Mouse (Mus musculus): ENCODE measurements around the gene Mtmr11.
"Not testable (repeated sequence)": the region's sequence is repeated elsewhere in the genome, so short reads cannot be mapped to it uniquely, and the experiment has no call there.

Mtmr11 gene

GRCm38 (mm10) chr3:96207819-96208218, 46.0 kb downstream of the Mtmr11 start:
- DNase-seq (ENCODE audit: low spot score in 2 of 2), result no peak

GRCm38 (mm10) chr3:96209242-96209641, 47.4 kb downstream of the Mtmr11 start:
- DNase-seq (ENCODE audit: low spot score in 2 of 2), result no peak

- peak in 1 of 2 experiments; percentile 46 for DNase-seq (ENCODE audit: low spot score in 2 of 2)
Measured at GRCm38 (mm10) chr3:96219191-96219641, 57.4 kb downstream of the Mtmr11 start.

- DNase-seq (ENCODE audit: low spot score in 2 of 2), result peak; percentile 74 to 84
Measured at GRCm38 (mm10) chr3:96219661-96220130, 57.9 kb downstream of the Mtmr11 start, which contains the start of the genes Bola1 and Hist2h2ab. Gene Bola1, minus strand, starts transcription at chr3:96219709. Gene Hist2h2ab, plus strand, starts transcription at chr3:96219865.

- not testable (repeated sequence) for DNase-seq (ENCODE audit: low spot score in 2 of 2)
Measured at GRCm38 (mm10) chr3:96220131-96220764, 58.4 kb downstream of the Mtmr11 start.

- peak; percentile 85 to 90 for DNase-seq (ENCODE audit: low spot score in 2 of 2)
Measured at GRCm38 (mm10) chr3:96220765-96221639, 59.2 kb downstream of the Mtmr11 start, which contains the start of the genes Hist2h2ac and Hist2h2be. Gene Hist2h2ac, minus strand, starts transcription at chr3:96220880. Gene Hist2h2be, plus strand, starts transcription at chr3:96221119.
